Mouse (Mus musculus) monocyte, adult 59 days (primary cell): ENCODE data around the gene Dhx32. TPM values are rescaled to one million over a fixed set of nuclear protein-coding genes. Genes with fewer than 3 reads are reported as not detected.

Experiments
- total RNA-seq, 2 experiments: library from RNA; stranded (reverse); gene quantifications; one replicate each; pipeline ENCODE4 v1.2.4; 2023

Dhx32 gene
- total RNA-seq, result 10 to 100 TPM; 11.2 to 11.3 TPM

GRCm38 (mm10) chr7:133782717-133783435, at the start of gene Dhx32:
Gene Dhx32 (minus strand): TSS chr7:133782726.

GRCm38 (mm10) chr7:133776626-133776996, 5.9 kb downstream of the Dhx32 start, which contains the start of gene Fank1:
Gene Fank1 (plus strand): TSS chr7:133776861.

GRCm38 (mm10) chr7:133679961-133680360, 102.6 kb downstream of the Dhx32 start, which contains the start of gene Mmp21:
Gene Mmp21 (minus strand): TSS chr7:133680061.

Other genes with a start within 250 kb of the Dhx32 start
- gene Tex36, start 180.6 kb downstream of the Dhx32 start, total RNA-seq, result not detected
- 10 to 100 TPM; 20.0 to 23.5 TPM for gene Edrf1, start 145.2 kb downstream of the Dhx32 start, total RNA-seq
- not detected for gene Mmp21, start 102.7 kb downstream of the Dhx32 start, total RNA-seq
- 10 to 100 TPM; 41.3 to 41.4 TPM for gene Bccip, start 73.4 kb downstream of the Dhx32 start, total RNA-seq
- 1 to 10 TPM; 4.8 to 6.6 TPM for gene Uros, start 72.7 kb downstream of the Dhx32 start, total RNA-seq
- not detected for gene Fank1, start 5.9 kb downstream of the Dhx32 start, total RNA-seq